Mouse (Mus musculus): ENCODE data around the gene Gm20498. TPM values are rescaled to one million over a fixed set of nuclear protein-coding genes. Genes with fewer than 3 reads are reported as not detected.
"Not testable (repeated sequence)": the region's sequence is repeated elsewhere in the genome, so short reads cannot be mapped to it uniquely, and the experiment has no call there.

Gene Gm20498
- total and polyA plus RNA-seq, 3 experiments, result 12.1 to 48.8 (median 44.2) TPM

- intact Hi-C loops (cut with DNase I), result no loop called here
- H3K4me3 ChIP-seq, result no peak overlapping the region
- no peaks in the 10 kb centered on the region for H3K27me3 ChIP-seq (ENCODE audit: control insufficient read depth, insufficient read depth, low read length)
- H3K79me2 ChIP-seq (replicated peaks; ENCODE audit: control insufficient read depth, insufficient read depth, low read length), result no peaks in the 10 kb centered on the region
- H3K27ac ChIP-seq, result no peak overlapping the region
- no peak for DNase-seq
- TF ChIP-seq POLR2A (IDR thresholded peaks at IDR 0.05; ENCODE audit: insufficient read depth, low read depth, low read length), result no peak
- no peak for TF ChIP-seq EP300 (IDR thresholded peaks at IDR 0.05; ENCODE audit: insufficient read depth, low read depth, low read length)
- no peak for TF ChIP-seq CTCF (IDR thresholded peaks at IDR 0.05)
- WGBS, result 84% methylated on average over 3 of the region's 3 CpGs
- no peaks in the 10 kb centered on the region for H3K4me1 ChIP-seq (ENCODE audit: control insufficient read depth, insufficient read depth, low read length)
- no peaks in the 10 kb centered on the region for H3K36me3 ChIP-seq (ENCODE audit: control insufficient read depth, insufficient read depth, low read length)
- no peak overlapping the region for H3K9ac ChIP-seq (ENCODE audit: low read depth, low read length)
Measured at GRCm38 (mm10) chr12:81408966-81409365, 123.7 kb downstream of the Gm20498 start.

GRCm38 (mm10) chr12:81402187-81402586 lies 130.5 kb downstream of the Gm20498 start:
- Histone ChIP-seq H3K9ac (ENCODE audit: low read depth, low read length) (no peak overlapping the region), H3K27ac (no peak overlapping the region), H3K27me3 (ENCODE audit: control insufficient read depth, insufficient read depth, low read length) (no peaks in the 10 kb centered on the region), H3K79me2 (replicated peaks; ENCODE audit: control insufficient read depth, insufficient read depth, low read length) (no peaks in the 10 kb centered on the region), H3K4me1 (ENCODE audit: control insufficient read depth, insufficient read depth, low read length) (no peaks in the 10 kb centered on the region; the same call in 1 of the 2 replicates), H3K4me3 (no peak overlapping the region), H3K36me3 (ENCODE audit: control insufficient read depth, insufficient read depth, low read length) (no peaks in the 10 kb centered on the region)
- TF ChIP-seq EP300 (IDR thresholded peaks at IDR 0.05; ENCODE audit: insufficient read depth, low read depth, low read length) (no peak), CTCF (IDR thresholded peaks at IDR 0.05) (peak; percentile 81), POLR2A (IDR thresholded peaks at IDR 0.05; ENCODE audit: insufficient read depth, low read depth, low read length) (no peak)
- intact Hi-C loops (cut with DNase I), result loop anchor here (1.0 to 2.0 kb wide), 2 partner anchors 203 to 419 kb away; no protein-coding TSS in a partner anchor
- DNase-seq, result peak; percentile 17 to 26
- WGBS, result 17% methylated on average over 1 of the region's 1 CpGs

- WGBS, result 96% methylated on average over 1 of the region's 1 CpGs
- H3K79me2 ChIP-seq (replicated peaks; ENCODE audit: control insufficient read depth, insufficient read depth, low read length); DNase-seq: not testable (repeated sequence)
Measured at GRCm38 (mm10) chr12:81379364-81379763, 153.3 kb downstream of the Gm20498 start, which contains the start of gene Gm4787. Gm4787 (minus strand) TSS chr12:81379464.

GRCm38 (mm10) chr12:81333841-81334240 lies 198.9 kb downstream of the Gm20498 start:
- Histone ChIP-seq H3K27ac (no peak overlapping the region), H3K9ac (ENCODE audit: low read depth, low read length) (no peak overlapping the region), H3K4me3 (no peak overlapping the region), H3K79me2 (replicated peaks; ENCODE audit: control insufficient read depth, insufficient read depth, low read length) (no peaks in the 10 kb centered on the region), H3K27me3 (ENCODE audit: control insufficient read depth, insufficient read depth, low read length) (peaks cover 6% of the 10 kb centered on the region), H3K36me3 (ENCODE audit: control insufficient read depth, insufficient read depth, low read length) (no peaks in the 10 kb centered on the region), H3K4me1 (ENCODE audit: control insufficient read depth, insufficient read depth, low read length) (no peaks in the 10 kb centered on the region)
- 75% methylated on average over 5 of the region's 5 CpGs for WGBS
- no peak for DNase-seq
- intact Hi-C loops (cut with DNase I), result no loop called here
- TF ChIP-seq POLR2A (IDR thresholded peaks at IDR 0.05; ENCODE audit: insufficient read depth, low read depth, low read length) (no peak), EP300 (IDR thresholded peaks at IDR 0.05; ENCODE audit: insufficient read depth, low read depth, low read length) (no peak), CTCF (IDR thresholded peaks at IDR 0.05) (no peak)

More at GRCm38 (mm10) chr12:81379364-81379763, 153.3 kb downstream of the Gm20498 start, which contains the start of gene Gm4787:
- H3K9ac ChIP-seq (ENCODE audit: low read depth, low read length); H3K36me3 ChIP-seq (ENCODE audit: control insufficient read depth, insufficient read depth, low read length); intact Hi-C loops (cut with DNase I); H3K27ac ChIP-seq; H3K4me3 ChIP-seq; H3K4me1 ChIP-seq (ENCODE audit: control insufficient read depth, insufficient read depth, low read length); H3K27me3 ChIP-seq (ENCODE audit: control insufficient read depth, insufficient read depth, low read length): not testable (repeated sequence)

GRCm38 (mm10) chr12:81332875-81333421 lies 199.8 kb downstream of the Gm20498 start, which contains the start of gene Slc8a3:
Slc8a3 (minus strand) TSS chr12:81333180.
- no peaks in the 10 kb centered on the region for H3K79me2 ChIP-seq (replicated peaks; ENCODE audit: control insufficient read depth, insufficient read depth, low read length)
- H3K27ac ChIP-seq, result no peak within 1 kb of the TSS
- TF ChIP-seq CTCF (IDR thresholded peaks at IDR 0.05) (no peak), EP300 (IDR thresholded peaks at IDR 0.05; ENCODE audit: insufficient read depth, low read depth, low read length) (no peak), POLR2A (IDR thresholded peaks at IDR 0.05; ENCODE audit: insufficient read depth, low read depth, low read length) (no peak)
- DNase-seq, result peak; percentile 10 to 35
- H3K9ac ChIP-seq (ENCODE audit: low read depth, low read length), result peak within 1 kb of the TSS; percentile 37
- peak within 1 kb of the TSS; percentile 40 for H3K4me3 ChIP-seq
- H3K27me3 ChIP-seq (ENCODE audit: control insufficient read depth, insufficient read depth, low read length), result peaks cover 6% of the 10 kb centered on the region
- intact Hi-C loops (cut with DNase I), result no loop called here
- no peaks in the 10 kb centered on the region for H3K4me1 ChIP-seq (ENCODE audit: control insufficient read depth, insufficient read depth, low read length)
- no peaks in the 10 kb centered on the region for H3K36me3 ChIP-seq (ENCODE audit: control insufficient read depth, insufficient read depth, low read length)
- under 1% methylated on average over 47 of the region's 47 CpGs for WGBS

GRCm38 (mm10) chr12:81331937-81332874 lies 200.5 kb downstream of the Gm20498 start:
- H3K4me3 ChIP-seq, result peak overlapping the region; percentile 40
- no peaks in the 10 kb centered on the region for H3K4me1 ChIP-seq (ENCODE audit: control insufficient read depth, insufficient read depth, low read length)
- WGBS, result 4% methylated on average over 47 of the region's 54 CpGs
- H3K79me2 ChIP-seq (replicated peaks; ENCODE audit: control insufficient read depth, insufficient read depth, low read length), result no peaks in the 10 kb centered on the region
- DNase-seq, result peak in 1 of 2 experiments; percentile 18
- H3K36me3 ChIP-seq (ENCODE audit: control insufficient read depth, insufficient read depth, low read length), result no peaks in the 10 kb centered on the region
- H3K9ac ChIP-seq (ENCODE audit: low read depth, low read length), result peak overlapping the region; percentile 37
- H3K27me3 ChIP-seq (ENCODE audit: control insufficient read depth, insufficient read depth, low read length), result peaks cover 6% of the 10 kb centered on the region
- intact Hi-C loops (cut with DNase I), result no loop called here
- TF ChIP-seq POLR2A (IDR thresholded peaks at IDR 0.05; ENCODE audit: insufficient read depth, low read depth, low read length), result no peak
- no peak for TF ChIP-seq EP300 (IDR thresholded peaks at IDR 0.05; ENCODE audit: insufficient read depth, low read depth, low read length)
- TF ChIP-seq CTCF (IDR thresholded peaks at IDR 0.05), result no peak
- H3K27ac ChIP-seq, result no peak overlapping the region
